Mouse (Mus musculus): ENCODE data around the gene Tbxa2r.

Tbxa2r gene

DNA sequence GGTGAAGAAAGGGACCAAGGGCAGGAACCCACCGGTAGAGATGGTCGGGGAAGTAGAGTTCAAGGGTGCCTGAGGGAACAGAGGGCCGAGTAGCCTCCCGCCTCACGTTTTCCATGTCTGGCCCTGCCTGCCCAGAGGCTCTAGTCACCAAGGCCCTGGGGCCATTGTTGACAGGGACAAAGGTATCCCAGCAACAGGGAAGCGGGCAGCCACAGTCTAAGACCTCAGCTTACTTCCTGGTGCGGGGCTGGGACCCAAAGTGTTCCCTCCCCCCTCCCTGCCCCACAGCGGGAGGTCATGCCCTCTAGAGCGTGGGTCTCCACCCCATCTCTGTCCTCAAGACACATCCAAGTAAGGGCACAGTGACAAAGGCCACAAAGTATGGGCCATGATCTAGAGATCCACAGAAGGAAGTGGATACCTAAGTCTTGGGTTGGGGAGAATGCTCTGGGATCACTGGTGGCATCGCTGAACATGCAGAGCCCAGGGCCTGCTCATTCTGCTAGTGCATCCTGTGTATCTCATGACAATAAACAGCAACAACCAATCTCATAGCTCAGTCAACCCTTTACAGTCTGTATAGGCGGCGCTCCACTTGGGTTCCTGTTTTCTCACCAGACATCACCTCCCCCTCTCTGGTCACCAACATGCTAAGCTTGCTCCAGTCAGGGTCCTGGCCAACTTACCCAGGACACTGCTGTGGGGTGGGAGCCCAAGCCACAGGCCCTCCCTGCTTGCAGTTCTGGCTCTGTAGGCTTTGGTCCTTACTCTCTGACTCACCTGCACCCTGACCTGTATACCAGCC is 37.3 kb downstream of the Tbxa2r start, which contains the start of gene 4930404N11Rik:
4930404N11Rik (minus strand) TSS at position 145 of the 805 bp plus-strand sequence.
- in situ Hi-C loops (cut with MseI, MboI) = no loop called here

DNA sequence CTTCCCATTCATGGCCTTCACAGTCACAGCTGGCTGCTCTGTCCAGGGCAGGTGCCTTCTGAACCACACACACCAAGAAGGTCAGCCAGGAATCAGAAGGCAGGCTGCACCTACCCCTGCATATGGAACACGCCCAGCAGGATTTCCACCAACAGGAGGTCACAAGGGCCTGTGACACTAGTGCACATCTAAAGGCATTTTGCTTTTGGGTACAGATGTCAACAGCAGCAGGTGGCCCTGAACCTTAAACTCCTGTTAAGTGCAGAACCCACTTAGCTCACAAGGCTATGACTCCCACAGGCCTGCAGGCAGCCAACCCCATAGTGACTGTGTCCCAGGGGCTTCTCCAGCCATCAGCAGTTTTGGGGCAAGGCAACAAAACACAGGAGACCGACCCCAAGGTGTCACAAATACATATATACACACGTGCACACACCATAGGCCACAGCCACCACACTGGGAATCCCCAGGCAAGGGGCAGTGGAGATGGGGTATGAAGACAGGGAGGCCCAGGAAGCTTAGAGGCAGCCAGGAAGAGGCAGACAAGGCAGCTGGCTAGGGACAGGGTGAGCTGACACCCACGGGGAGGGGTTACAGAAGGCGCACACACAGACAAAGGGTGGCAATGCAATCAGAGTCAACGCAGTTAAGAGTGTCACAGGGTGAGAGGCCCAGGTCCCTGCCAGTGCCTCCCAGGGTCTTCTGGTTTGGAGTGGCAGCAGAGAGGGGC is 38.1 kb downstream of the Tbxa2r start:
- in situ Hi-C loops (cut with MseI, MboI) = no loop called here

- in situ Hi-C loops (cut with MseI, MboI) = no loop called here
Observed at GRCm38 (mm10) chr10:81367207-81367495, 38.6 kb downstream of the Tbxa2r start.

DNA sequence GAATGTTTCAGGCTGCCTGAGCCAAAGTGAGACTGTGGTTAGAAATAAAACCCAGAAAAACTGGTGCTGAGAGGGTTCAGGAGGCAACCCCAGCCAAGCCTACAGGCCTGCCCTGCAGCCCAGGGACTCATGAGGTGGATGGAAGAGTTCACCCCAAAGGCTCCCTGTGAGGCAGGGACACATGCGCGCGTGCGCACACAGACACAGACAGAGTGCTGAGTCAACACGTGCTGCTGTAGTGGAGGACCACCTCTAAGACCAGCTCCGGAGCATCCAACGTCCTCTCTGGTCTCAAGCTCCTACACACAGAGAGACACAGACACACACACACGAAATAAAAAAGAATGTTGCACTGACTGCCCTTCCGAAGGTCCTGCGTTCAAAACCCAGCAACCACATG is 46.8 kb downstream of the Tbxa2r start:
- in situ Hi-C loops (cut with MseI, MboI) = no loop called here

- in situ Hi-C loops (cut with MseI, MboI) = no loop called here
Observed at GRCm38 (mm10) chr10:81376561-81377361, 48.2 kb downstream of the Tbxa2r start.

GRCm38 (mm10) chr10:81377362-81377664 is 48.8 kb downstream of the Tbxa2r start:
- in situ Hi-C loops (cut with MseI, MboI) = no loop called here

DNA sequence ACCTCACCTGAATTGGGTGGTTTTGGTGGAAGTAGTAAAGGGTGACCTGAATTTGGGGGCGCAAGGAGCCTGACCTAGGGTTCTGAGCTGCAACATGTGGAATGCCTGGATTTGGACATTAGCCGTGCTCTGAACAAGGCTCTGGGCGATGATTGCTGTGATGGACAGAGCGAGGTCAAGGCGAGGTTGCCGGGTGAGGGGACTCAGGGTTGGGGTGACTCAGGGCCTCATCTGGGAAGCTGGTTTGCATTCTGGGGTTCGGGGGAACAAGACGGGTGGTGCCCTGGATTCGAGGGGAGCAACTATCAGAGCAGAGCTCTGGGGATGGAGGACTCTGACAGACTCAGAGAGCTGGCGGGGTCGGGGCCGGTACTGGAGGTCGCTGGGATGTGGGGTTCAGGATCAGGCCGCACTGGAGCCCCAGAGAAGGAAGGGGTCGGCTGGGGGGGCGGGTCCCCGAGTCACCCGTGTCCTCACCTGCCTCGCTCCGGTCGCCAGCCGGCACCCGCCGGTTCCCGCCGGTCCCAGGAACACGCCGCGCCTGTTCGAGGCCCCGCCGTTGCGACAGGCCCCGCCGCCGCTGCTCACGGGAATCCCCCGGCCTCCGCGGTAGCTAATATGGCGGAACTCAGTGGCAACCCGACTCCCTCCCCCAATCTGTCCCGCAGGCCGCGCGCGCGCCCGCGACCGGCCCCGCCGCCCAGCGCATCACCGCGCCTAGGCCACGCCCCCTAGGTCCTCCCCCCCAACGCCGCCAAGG is 49.4 kb downstream of the Tbxa2r start, which contains the start of gene Fzr1:
Fzr1 (minus strand) TSS at position 724 of the 760 bp plus-strand sequence.
- in situ Hi-C loops (cut with MseI, MboI) = no loop called here

- in situ Hi-C loops (cut with MseI, MboI) = no loop called here
Observed at GRCm38 (mm10) chr10:81378553-81379182, 50.1 kb downstream of the Tbxa2r start.

- in situ Hi-C loops (cut with MseI, MboI) = no loop called here
Observed at GRCm38 (mm10) chr10:81379183-81379553, 50.6 kb downstream of the Tbxa2r start.

DNA sequence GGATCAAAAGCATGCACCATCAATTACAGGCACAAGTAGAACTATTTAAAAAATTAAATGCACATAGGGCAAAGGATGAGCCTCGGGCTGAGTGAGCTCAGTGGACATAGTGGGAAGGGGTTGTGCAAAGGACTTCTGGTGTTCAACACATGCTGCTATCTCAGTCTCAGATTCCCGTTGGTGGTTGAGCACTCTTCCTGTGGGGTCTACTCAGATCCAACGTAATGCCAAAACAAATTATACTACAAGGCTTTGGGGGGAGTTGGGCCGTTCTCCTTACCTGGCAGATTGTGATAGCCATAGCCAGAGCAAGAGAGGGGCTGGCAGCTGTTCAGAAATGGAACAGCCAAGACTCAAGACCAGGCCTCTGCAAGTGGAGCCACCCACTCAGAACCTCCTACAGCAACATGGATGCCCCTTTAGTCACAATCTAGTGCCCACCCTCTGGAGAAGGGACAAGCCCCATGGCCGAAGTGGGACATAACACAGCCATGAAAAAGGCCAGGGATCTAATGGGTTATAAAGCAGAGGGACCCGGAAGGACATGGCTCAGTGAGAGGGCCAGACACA is 51.4 kb downstream of the Tbxa2r start:
- in situ Hi-C loops (cut with MseI, MboI) = no loop called here

- in situ Hi-C loops (cut with MseI, MboI) = no loop called here
Observed at GRCm38 (mm10) chr10:81382039-81382438, 53.5 kb downstream of the Tbxa2r start.

GRCm38 (mm10) chr10:81383802-81384604 is 55.5 kb downstream of the Tbxa2r start, which contains the start of the genes Dohh and Gm48551:
TSS of gene Dohh (plus strand) at chr10:81384428.
TSS of gene Gm48551 (plus strand) at chr10:81384466.
- in situ Hi-C loops (cut with MseI, MboI) = no loop called here

DNA sequence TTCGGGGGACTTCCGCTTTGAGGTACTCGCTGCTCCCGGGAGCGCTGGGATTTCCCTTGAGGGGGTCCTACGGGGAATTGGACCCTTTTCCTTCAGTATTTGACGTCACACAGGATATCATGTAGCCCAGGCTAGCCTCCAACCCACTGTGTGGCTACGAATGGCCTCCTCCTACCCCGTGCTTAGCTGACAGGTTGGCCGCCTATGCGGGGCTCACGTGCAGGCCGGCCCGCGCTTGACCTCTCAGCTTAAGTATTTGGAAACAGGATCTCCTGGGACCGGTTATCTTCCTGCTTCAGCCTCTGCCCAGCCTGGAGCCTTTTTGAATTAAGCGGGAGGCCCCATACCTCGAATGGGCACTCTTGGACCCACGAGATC is 56.1 kb downstream of the Tbxa2r start:
- in situ Hi-C loops (cut with MseI, MboI) = no loop called here

Data from mouse trophoblast stem cell (cell line).